Mouse (Mus musculus) myocyte (in vitro differentiated cells): ENCODE measurements around the gene Tomm40l. TPM values are rescaled to one million over a fixed set of nuclear protein-coding genes. Genes with fewer than 3 reads are reported as not detected.

Experiments
- H3K27me3 ChIP-seq: one replicate; pipeline ENCODE4 v1.6.1; 2011; ENCODE audit not compliant: control insufficient read depth, insufficient read depth, insufficient read length
- H3K36me3 ChIP-seq: one replicate; pipeline ENCODE4 v1.6.1; 2011; ENCODE audit not compliant: control insufficient read depth, insufficient read depth
- H3K4me2 ChIP-seq: one replicate; pipeline ENCODE4 v1.6.1; 2011; ENCODE audit warnings: low read depth, control low read depth
- H3K4me3 ChIP-seq: one replicate; pipeline ENCODE4 v1.5.1; 2011; ENCODE audit warnings: mild to moderate bottlenecking, control low read depth, moderate library complexity
- H3K79me2 ChIP-seq: one replicate; pipeline ENCODE4 v1.6.1; 2011; ENCODE audit not compliant: control insufficient read depth, insufficient read depth
- H3ac ChIP-seq: one replicate; pipeline ENCODE4 v1.6.1; 2011; ENCODE audit not compliant: control insufficient read depth, insufficient read length
- CEBPB ChIP-seq: IDR thresholded peaks from 2 replicates; pipeline ENCODE4 v1.6.1; 2011; ENCODE audit warnings: mild to moderate bottlenecking, moderate library complexity; ENCODE audit not compliant: poor library complexity, insufficient read depth, severe bottlenecking
- E2F4 ChIP-seq: IDR thresholded peaks from one replicate; pipeline ENCODE4 v1.6.1; 2011; ENCODE audit warnings: mild to moderate bottlenecking, control low read depth, moderate library complexity; ENCODE audit not compliant: insufficient read depth
- MAX ChIP-seq: IDR thresholded peaks from one replicate; pipeline ENCODE4 v1.6.1; 2011; ENCODE audit warnings: low read depth, mild to moderate bottlenecking, control low read depth
- MYOD1 ChIP-seq, 3 experiments: IDR thresholded peaks; one replicate each; pipeline ENCODE4 v1.6.1; 2011; ENCODE audit warnings: control low read depth in 2 of 3, low read depth in 2 of 3, mild to moderate bottlenecking in 2 of 3, moderate library complexity in 1 of 3; ENCODE audit not compliant: insufficient read length in 2 of 3, control insufficient read depth in 1 of 3
- MYOG ChIP-seq, 3 experiments: IDR thresholded peaks; one replicate each; pipeline ENCODE4 v1.6.1; 2011; ENCODE audit warnings: control low read depth in 2 of 3, low read depth in 2 of 3, mild to moderate bottlenecking in 2 of 3; ENCODE audit not compliant: insufficient read length in 2 of 3, control insufficient read depth in 1 of 3, insufficient read depth in 1 of 3
- POLR2A ChIP-seq: IDR thresholded peaks from one replicate; pipeline ENCODE4 v1.6.1; 2011; ENCODE audit warnings: low read depth, mild to moderate bottlenecking, control low read depth, moderate library complexity; ENCODE audit not compliant: insufficient read length
- POLR2AphosphoS2 ChIP-seq: IDR thresholded peaks from one replicate; pipeline ENCODE4 v1.6.1; 2011; ENCODE audit warnings: low read depth, control low read depth; ENCODE audit not compliant: insufficient read length
- REST ChIP-seq: IDR thresholded peaks from one replicate; pipeline ENCODE4 v1.6.1; 2011; ENCODE audit warnings: mild to moderate bottlenecking, control low read depth, moderate library complexity; ENCODE audit not compliant: insufficient read depth, insufficient read length
- SRF ChIP-seq: IDR thresholded peaks from one replicate; pipeline ENCODE4 v1.6.1; 2011; ENCODE audit warnings: low read depth; ENCODE audit not compliant: control insufficient read depth, insufficient read length
- TCF12 ChIP-seq: IDR thresholded peaks from one replicate; pipeline ENCODE4 v1.6.1; 2011; ENCODE audit warnings: mild to moderate bottlenecking, control low read depth; ENCODE audit not compliant: poor library complexity, insufficient read depth, severe bottlenecking
- TCF3 ChIP-seq: IDR thresholded peaks from one replicate; pipeline ENCODE4 v1.6.1; 2011; ENCODE audit warnings: low read depth, control low read depth; ENCODE audit not compliant: insufficient read length
- USF1 ChIP-seq: IDR thresholded peaks from one replicate; pipeline ENCODE4 v1.6.1; 2011; ENCODE audit warnings: low read depth, mild to moderate bottlenecking, control low read depth, moderate library complexity
- polyA plus RNA-seq: library from polyadenylated mRNA; unstranded; fragments of >200 nt; fragmentation: generic; extraction: Trizol; gene quantifications from one replicate; pipeline ENCODE4 v1.2.1, GENCODE M21; 2012; ENCODE audit warnings: missing spikeins

The Tomm40l gene
- polyA plus RNA-seq, 1 experiment: 49.4 TPM

DNA sequence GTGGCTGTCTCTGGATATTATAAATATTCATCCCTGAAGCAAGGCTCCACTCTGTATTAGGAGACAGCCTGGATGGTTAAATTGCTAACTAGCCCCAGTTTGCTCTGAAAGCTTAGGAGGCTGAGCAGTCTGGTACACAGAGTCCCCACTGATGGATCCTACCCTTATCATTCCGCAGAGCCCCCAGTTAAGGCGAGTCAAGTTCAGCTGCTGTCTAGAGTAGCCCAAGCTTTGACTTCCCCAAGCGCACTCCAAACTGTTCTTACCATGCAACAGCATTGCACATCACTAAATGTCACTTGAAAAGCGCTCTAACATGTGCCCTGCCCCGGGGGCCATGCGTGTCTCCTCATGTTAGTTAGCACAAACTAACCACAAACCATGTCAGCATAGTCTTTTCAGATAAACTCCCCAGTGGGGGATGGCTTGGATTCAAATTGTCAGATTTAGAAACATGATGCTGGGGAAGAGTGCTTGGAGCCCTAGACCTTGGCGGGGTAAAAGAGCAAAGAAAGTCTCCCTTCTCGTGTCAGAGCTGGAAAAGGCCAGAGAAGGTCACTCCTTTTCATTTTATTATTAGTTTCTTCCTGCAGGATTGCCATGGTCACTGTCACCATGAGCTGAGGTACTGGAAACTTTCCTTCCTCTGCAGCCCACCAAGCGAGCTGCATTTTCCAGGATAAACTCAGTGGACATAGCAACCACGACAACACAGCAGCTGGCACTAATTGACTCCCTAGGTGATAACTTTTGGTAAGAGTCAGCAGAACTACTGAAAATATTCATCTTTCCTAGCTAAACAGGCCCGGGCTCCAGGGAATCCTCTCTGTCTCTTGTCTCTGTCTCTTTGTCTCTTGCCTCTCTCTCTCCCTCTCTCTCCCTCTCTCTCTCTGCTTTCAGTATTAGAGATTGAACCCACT is 28.1 kb downstream of the Tomm40l start:
- TF ChIP-seq MAX (no peak), E2F4 (no peak), SRF (no peak), POLR2A (no peak), MYOD1 (IDR thresholded peaks at IDR 0.05; ENCODE audit: control insufficient read depth in 1 of 3, insufficient read length in 2 of 3, low read depth in 2 of 3) (no peak), POLR2AphosphoS2 (no peak), REST (no peak), MYOG (IDR thresholded peaks at IDR 0.05; ENCODE audit: control insufficient read depth in 1 of 3, insufficient read depth in 1 of 3, insufficient read length in 2 of 3, low read depth in 2 of 3) (no peak), USF1 (no peak), TCF3 (no peak), CEBPB (no peak), TCF12 (no peak)
- no peak overlapping the region for H3K4me3 ChIP-seq
- H3K27me3 ChIP-seq: no peaks in the 10 kb centered on the region
- H3K36me3 ChIP-seq: no peaks in the 10 kb centered on the region
- peak overlapping the region; percentile 76 for H3K4me2 ChIP-seq
- H3ac ChIP-seq: no peak overlapping the region
- no peaks in the 10 kb centered on the region for H3K79me2 ChIP-seq

DNA sequence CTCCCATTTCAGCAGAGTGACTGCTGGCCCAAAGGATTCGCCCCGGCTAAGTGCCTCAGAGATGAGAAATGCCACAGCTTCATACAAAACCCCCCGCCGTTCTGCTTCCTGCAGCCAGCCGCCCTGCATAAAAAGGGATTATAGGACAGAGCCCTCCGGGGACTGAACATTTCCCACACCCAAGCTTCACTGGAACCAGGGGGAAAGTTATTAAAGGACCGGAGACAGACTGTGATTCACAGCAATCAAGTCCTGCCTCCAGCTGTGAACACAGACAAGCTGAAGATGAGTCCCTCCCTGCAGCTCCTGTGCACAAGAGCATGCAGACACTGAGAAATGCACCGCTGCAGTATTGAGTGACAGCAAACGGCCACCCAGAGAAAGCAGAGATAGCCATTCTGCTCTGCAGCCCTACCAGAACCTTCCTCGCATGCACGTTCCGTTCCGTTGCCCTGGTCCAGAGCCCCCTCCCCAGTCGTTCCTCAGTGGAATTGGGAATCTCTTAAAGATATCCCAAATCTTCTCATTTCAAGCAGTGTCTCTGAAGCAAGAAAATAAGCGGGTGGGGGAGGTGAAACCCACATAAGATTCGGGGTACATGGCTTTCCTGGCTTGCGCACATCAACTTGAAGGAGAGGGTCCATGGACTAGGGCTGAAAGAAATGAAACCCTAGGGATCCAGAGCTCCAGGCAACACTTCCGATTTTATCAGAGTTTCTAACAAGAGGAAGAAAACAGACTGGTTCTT is 29.0 kb downstream of the Tomm40l start:
- Histone ChIP-seq H3ac (no peak overlapping the region), H3K4me2 (peak overlapping the region; percentile 76), H3K36me3 (no peaks in the 10 kb centered on the region), H3K79me2 (no peaks in the 10 kb centered on the region), H3K4me3 (no peak overlapping the region), H3K27me3 (no peaks in the 10 kb centered on the region)
- no peak for TF ChIP-seq MYOG (IDR thresholded peaks at IDR 0.05; ENCODE audit: control insufficient read depth in 1 of 3, insufficient read depth in 1 of 3, insufficient read length in 2 of 3, low read depth in 2 of 3)
- no peak for TF ChIP-seq TCF3
- no peak for TF ChIP-seq SRF
- no peak for TF ChIP-seq REST
- TF ChIP-seq USF1: no peak
- TF ChIP-seq MAX: no peak
- TF ChIP-seq POLR2AphosphoS2: no peak
- no peak for TF ChIP-seq MYOD1 (IDR thresholded peaks at IDR 0.05; ENCODE audit: control insufficient read depth in 1 of 3, insufficient read length in 2 of 3, low read depth in 2 of 3)
- no peak for TF ChIP-seq E2F4
- TF ChIP-seq TCF12: no peak
- TF ChIP-seq CEBPB: no peak
- no peak for TF ChIP-seq POLR2A

DNA sequence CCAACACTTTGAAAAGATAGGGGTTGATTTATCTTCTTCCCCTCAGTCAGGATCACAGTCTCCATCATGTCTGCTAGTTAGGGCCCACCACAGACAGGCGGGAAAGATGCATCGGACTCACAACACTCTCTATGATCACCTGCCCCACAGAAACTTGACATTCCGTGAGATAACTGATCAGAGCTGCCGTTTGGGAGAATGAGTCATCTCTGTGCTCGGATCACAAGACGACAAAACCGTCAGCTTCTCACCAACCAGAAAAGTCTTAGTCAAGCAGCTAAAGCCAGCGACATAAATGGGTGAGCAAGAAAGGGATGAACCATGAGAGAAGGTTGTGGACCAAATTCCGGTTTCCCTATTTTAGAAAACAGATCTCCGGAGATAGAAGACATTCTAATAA is 30.0 kb downstream of the Tomm40l start:
- TF ChIP-seq MYOD1 (IDR thresholded peaks at IDR 0.05; ENCODE audit: control insufficient read depth in 1 of 3, insufficient read length in 2 of 3, low read depth in 2 of 3) (no peak), TCF12 (no peak)
- Histone ChIP-seq H3K27me3 (no peaks in the 10 kb centered on the region), H3K4me3 (no peak overlapping the region), H3K79me2 (no peaks in the 10 kb centered on the region), H3K36me3 (no peaks in the 10 kb centered on the region), H3K4me2 (peak overlapping the region; percentile 76), H3ac (no peak overlapping the region)

DNA sequence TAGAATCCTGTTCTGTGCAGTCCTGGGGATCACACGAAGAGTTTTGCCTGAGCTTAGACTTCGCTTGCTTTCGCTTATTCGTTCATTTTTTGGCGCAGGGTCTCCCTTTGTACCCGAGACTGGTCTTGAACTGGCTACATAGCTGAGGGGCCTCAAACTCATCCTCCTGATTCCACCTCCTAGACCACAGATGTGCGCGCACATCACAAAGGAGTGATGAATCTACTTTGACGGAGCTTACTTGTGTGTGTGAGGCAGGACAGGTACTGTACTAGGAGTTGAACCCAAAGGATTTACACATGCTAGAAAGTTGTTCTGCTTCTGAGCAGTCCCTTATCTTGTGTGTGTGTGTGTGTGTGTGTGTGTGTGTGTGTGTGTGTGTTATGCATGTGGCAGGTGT is 31.5 kb downstream of the Tomm40l start:
- Histone ChIP-seq H3K4me3 (no peak overlapping the region), H3K27me3 (no peaks in the 10 kb centered on the region)

DNA sequence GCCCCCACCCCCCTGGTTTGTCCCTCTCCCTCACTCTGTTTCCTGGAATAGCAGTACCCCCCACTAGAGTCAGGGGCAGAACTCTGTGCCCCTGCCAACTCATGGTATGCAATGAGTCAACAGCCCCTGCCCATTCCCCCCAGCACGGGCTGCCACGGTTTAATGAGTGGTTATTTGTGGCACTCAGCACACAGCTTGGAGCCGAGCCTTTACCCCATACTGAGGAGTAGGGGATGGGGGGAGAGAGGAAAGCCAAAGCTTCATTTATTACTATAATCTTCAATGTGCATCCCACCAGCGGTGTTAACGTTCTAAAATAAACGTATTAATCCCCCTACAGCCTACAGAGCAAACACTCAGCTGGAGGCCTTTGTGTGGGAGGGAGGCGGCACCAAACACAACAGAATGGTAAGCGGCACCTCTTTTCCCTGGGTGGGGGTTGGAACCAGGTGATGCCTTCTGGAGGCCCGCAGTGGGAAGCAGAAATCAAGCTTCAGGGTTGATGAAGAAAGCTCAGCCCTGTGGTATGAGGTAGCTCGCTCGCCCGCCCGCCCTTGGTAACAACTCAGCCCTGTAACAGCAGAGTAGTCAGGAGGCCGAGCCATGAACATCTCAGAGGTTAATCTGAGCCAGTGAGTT is 32.7 kb downstream of the Tomm40l start:
- no peaks in the 10 kb centered on the region for H3K27me3 ChIP-seq
- no peak overlapping the region for H3K4me2 ChIP-seq
- no peaks in the 10 kb centered on the region for H3K79me2 ChIP-seq
- TF ChIP-seq MYOG (IDR thresholded peaks at IDR 0.05; ENCODE audit: control insufficient read depth in 1 of 3, insufficient read depth in 1 of 3, insufficient read length in 2 of 3, low read depth in 2 of 3) (no peak), POLR2A (no peak), TCF12 (no peak), SRF (no peak), E2F4 (no peak), USF1 (no peak), MYOD1 (IDR thresholded peaks at IDR 0.05; ENCODE audit: control insufficient read depth in 1 of 3, insufficient read length in 2 of 3, low read depth in 2 of 3) (no peak), MAX (no peak), REST (no peak), CEBPB (no peak), POLR2AphosphoS2 (no peak), TCF3 (no peak)
- H3K36me3 ChIP-seq: no peaks in the 10 kb centered on the region
- H3ac ChIP-seq: no peak overlapping the region
- no peak overlapping the region for H3K4me3 ChIP-seq

More for the DNA sequence above, 31.5 kb downstream of the Tomm40l start:
- Histone ChIP-seq H3K36me3 (no peaks in the 10 kb centered on the region), H3K4me2 (no peak overlapping the region), H3K79me2 (no peaks in the 10 kb centered on the region), H3ac (no peak overlapping the region)
- TF ChIP-seq SRF (no peak), E2F4 (no peak), POLR2AphosphoS2 (no peak), MYOD1 (IDR thresholded peaks at IDR 0.05; ENCODE audit: control insufficient read depth in 1 of 3, insufficient read length in 2 of 3, low read depth in 2 of 3) (no peak), MYOG (IDR thresholded peaks at IDR 0.05; ENCODE audit: control insufficient read depth in 1 of 3, insufficient read depth in 1 of 3, insufficient read length in 2 of 3, low read depth in 2 of 3) (no peak), REST (no peak)
